Mouse (Mus musculus) left cerebral cortex, postnatal 36 days (tissue): ENCODE measurements around the gene Cenpo. TPM values are rescaled to one million over a fixed set of nuclear protein-coding genes. Genes with fewer than 3 reads are reported as not detected.

Experiments used
- DNase-seq, 2 experiments: peaks; one replicate each; pipeline ENCODE4 v3.0.0; 2021 to 2022; ENCODE audit warnings: low spot score in 2 of 2, mixed read lengths in 1 of 2
- intact Hi-C: fragments of 180-260 bp; cut with DNase I; formaldehyde crosslinking; loops from one replicate; pipeline ENCODE4 v1.15.1; 2025
- total RNA-seq, 2 experiments: library from RNA; stranded (reverse); gene quantifications; 2 replicates each; pipeline ENCODE4 v1.2.3; 2021

Gene Cenpo
- total RNA-seq, 2 experiments from 2014 or later = 3.8 to 4.7 TPM

- intact Hi-C loops = no loop called here
- no peak for DNase-seq
Observed at GRCm38 (mm10) chr12:4158868-4159632, 75.0 kb downstream of the Cenpo start.

DNA sequence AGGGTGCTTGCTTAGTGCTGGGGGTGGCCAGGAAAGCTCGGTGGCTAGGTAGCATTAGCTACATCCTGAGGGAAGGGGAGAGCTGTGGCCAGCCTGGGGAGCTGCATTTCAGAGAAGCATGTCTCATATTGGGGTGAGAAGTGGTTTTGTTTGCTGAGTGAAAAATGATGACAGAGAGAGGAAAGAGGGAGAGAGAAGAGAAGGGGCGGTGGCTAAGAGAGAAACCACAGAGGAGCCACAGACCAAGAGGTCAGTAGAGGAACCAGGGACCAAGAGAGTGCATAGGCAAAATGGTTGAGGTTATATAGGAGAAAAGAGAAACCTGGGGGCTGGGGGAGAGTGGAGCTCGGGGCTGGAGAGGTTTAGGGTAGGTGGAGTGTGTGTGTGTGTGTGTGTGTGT lies 75.9 kb downstream of the Cenpo start:
- intact Hi-C loops = no loop called here
- DNase-seq = no peak

DNA sequence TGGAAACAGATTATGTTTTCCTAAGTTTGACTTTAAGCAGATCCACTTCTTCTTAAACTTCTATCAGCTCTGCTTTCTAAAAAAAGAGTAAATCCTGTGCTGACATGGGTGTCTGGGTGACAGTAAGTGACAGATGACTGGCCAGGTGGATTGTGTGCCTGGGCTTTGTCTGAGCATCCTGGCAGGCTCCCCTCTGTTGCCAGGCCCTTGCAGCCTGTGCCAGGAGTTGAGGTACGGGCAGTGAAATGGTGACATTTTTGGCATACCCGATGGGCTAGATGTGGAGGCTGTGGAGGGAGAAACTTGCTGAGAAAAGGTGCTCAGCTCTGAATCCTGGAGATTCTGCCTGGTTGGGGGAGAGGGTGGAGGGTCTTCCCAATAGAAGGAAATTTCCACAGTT lies 76.6 kb downstream of the Cenpo start:
- DNase-seq = no peak
- intact Hi-C loops = no loop called here

DNA sequence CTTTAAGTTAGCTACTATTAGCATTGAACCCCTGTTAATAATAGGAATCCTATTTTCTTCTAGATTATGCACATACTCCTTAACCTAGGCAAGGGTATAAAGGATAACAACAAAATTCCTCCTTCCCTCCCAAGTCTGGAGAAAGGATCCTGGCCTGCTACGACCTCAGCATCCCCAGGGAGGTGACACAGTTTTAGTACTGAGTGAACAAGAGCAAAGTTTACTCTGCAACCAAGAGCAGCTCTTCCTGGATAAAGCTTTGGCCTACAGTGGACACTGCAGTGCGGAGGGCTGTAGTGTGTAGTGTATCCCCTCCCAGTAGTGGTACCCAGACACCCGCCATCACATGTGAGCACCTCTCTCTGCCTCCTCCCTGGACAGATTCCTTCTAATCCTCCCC lies 82.1 kb downstream of the Cenpo start:
- no peak for DNase-seq
- intact Hi-C loops = no loop called here

- intact Hi-C loops = no loop called here
- no peak for DNase-seq
Observed at GRCm38 (mm10) chr12:4150936-4151335, 83.2 kb downstream of the Cenpo start.

Other genes starting within 250 kb of the Cenpo start
- 100 to 1,000 TPM; 105 TPM for gene Efr3b, start 195.4 kb downstream of the Cenpo start, total RNA-seq
- gene Dnajc27, start 151.7 kb downstream of the Cenpo start, total RNA-seq = 100 to 1,000 TPM in 1 of 2 experiments, 10 to 100 TPM in 1; 93.0 to 100 TPM
- 10 to 100 TPM; 48.4 to 53.4 TPM for gene Adcy3, start 101.2 kb downstream of the Cenpo start, total RNA-seq
- 1 to 10 TPM; 8.7 to 9.2 TPM for gene Ptrhd1, start 267 bp downstream of the Cenpo start, total RNA-seq
- 100 to 1,000 TPM; 104 to 110 TPM for gene Ncoa1, start 242.9 kb upstream of the Cenpo start, total RNA-seq